Mouse (Mus musculus): ENCODE data around the gene Arl2.
A peak's percentile ranks its signal among the peaks of the same experiment; 100 is the strongest.

Arl2 gene

GRCm38 (mm10) chr19:6126789-6127580 lies 14.4 kb downstream of the Arl2 start:
- no peak for DNase-seq (ENCODE audit: low read depth, low spot score)

GRCm38 (mm10) chr19:6126289-6126688 lies 15.1 kb downstream of the Arl2 start:
- peak; percentile 63 for DNase-seq (ENCODE audit: low read depth, low spot score)

- DNase-seq (ENCODE audit: low read depth, low spot score), result no peak
These were observed 16.4 kb downstream of the Arl2 start for GRCm38 (mm10) chr19:6124898-6125297.

GRCm38 (mm10) chr19:6123330-6123729 lies 18.0 kb downstream of the Arl2 start:
- DNase-seq (ENCODE audit: low read depth, low spot score), result peak; percentile 28

- DNase-seq (ENCODE audit: low read depth, low spot score), result no peak
These were observed 19.6 kb downstream of the Arl2 start for GRCm38 (mm10) chr19:6121761-6122160.

GRCm38 (mm10) chr19:6118677-6119185 lies 22.6 kb downstream of the Arl2 start:
- DNase-seq (ENCODE audit: low read depth, low spot score), result peak; percentile 10

GRCm38 (mm10) chr19:6117986-6118676 lies 23.2 kb downstream of the Arl2 start, which contains the start of gene Sac3d1:
TSS of gene Sac3d1 (minus strand) at chr19:6118650.
- peak; percentile 94 for DNase-seq (ENCODE audit: low read depth, low spot score)

GRCm38 (mm10) chr19:6117346-6117985 lies 23.9 kb downstream of the Arl2 start:
- no peak for DNase-seq (ENCODE audit: low read depth, low spot score)

- DNase-seq (ENCODE audit: low read depth, low spot score), result no peak
These were observed 25.1 kb downstream of the Arl2 start for GRCm38 (mm10) chr19:6116113-6116850.

- no peak for DNase-seq (ENCODE audit: low read depth, low spot score)
These were observed 28.2 kb downstream of the Arl2 start for GRCm38 (mm10) chr19:6113116-6113515.

- DNase-seq (ENCODE audit: low read depth, low spot score), result no peak
These were observed 35.8 kb downstream of the Arl2 start, which contains the start of gene Naaladl1 for GRCm38 (mm10) chr19:6105586-6105985. TSS of gene Naaladl1 (plus strand) at chr19:6105782.

- DNase-seq (ENCODE audit: low read depth, low spot score), result no peak
These were observed 36.9 kb downstream of the Arl2 start for GRCm38 (mm10) chr19:6104476-6104875.

- DNase-seq (ENCODE audit: low read depth, low spot score), result no peak
These were observed 39.0 kb downstream of the Arl2 start for GRCm38 (mm10) chr19:6102169-6102853.

GRCm38 (mm10) chr19:6101186-6101585 lies 40.2 kb downstream of the Arl2 start:
- no peak for DNase-seq (ENCODE audit: low read depth, low spot score)

GRCm38 (mm10) chr19:6097847-6098246 lies 43.5 kb downstream of the Arl2 start:
- no peak for DNase-seq (ENCODE audit: low read depth, low spot score)

GRCm38 (mm10) chr19:6094119-6094518 lies 47.2 kb downstream of the Arl2 start, which contains the start of gene AC131692.1:
TSS of gene AC131692.1 (plus strand) at chr19:6094419.
- DNase-seq (ENCODE audit: low read depth, low spot score), result no peak

- no peak for DNase-seq (ENCODE audit: low read depth, low spot score)
These were observed 52.5 kb downstream of the Arl2 start for GRCm38 (mm10) chr19:6088841-6089240.

GRCm38 (mm10) chr19:6085417-6085879 lies 55.9 kb downstream of the Arl2 start:
- DNase-seq (ENCODE audit: low read depth, low spot score), result peak; percentile 79

- DNase-seq (ENCODE audit: low read depth, low spot score), result peak; percentile 99
These were observed 56.7 kb downstream of the Arl2 start, which contains the start of the genes Zfpl1 and Cdca5 for GRCm38 (mm10) chr19:6084478-6085248. TSS of gene Zfpl1 (minus strand) at chr19:6084956. TSS of gene Cdca5 (plus strand) at chr19:6084983.

Data from forelimb bud, embryonic 11.5 days (tissue).